Mouse (Mus musculus) lung, postnatal 36 days (tissue): ENCODE data around the gene Entpd7.

Experiments
- DNase-seq: peaks from one replicate; pipeline ENCODE4 v3.0.0; 2022; ENCODE audit warnings: mixed read lengths

The Entpd7 gene

DNA sequence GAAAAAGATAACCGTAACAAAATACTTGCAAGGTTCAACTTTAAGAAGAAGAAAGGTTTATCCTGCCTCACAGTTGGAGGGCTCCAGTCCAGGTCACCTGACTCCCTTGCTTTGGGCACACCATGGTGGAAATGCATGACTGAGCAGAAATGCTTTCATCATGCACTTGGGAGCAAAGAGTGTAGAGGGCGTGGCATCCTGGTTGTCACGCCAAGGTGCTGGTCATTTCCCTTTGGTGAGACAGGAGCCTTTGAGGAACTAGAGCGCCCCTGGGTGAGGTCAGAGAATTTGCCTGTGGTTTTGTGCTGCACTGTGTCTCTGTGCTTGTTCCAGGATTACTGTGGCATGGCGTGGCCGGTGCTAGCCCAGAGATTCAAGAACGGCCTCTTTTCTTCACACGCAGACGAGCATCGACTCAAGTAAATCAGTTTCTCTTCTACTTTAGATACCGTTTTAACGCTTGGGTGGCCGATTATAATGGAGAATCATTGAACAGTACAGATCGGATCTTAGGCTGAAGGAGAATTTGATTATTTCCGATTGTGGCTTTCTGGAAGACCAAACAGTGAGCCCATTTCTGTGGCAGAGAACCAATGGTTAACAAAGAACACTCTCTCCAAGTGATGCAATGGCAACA, 37.2 kb downstream of the Entpd7 start:
- peak; percentile 14 for DNase-seq

DNA sequence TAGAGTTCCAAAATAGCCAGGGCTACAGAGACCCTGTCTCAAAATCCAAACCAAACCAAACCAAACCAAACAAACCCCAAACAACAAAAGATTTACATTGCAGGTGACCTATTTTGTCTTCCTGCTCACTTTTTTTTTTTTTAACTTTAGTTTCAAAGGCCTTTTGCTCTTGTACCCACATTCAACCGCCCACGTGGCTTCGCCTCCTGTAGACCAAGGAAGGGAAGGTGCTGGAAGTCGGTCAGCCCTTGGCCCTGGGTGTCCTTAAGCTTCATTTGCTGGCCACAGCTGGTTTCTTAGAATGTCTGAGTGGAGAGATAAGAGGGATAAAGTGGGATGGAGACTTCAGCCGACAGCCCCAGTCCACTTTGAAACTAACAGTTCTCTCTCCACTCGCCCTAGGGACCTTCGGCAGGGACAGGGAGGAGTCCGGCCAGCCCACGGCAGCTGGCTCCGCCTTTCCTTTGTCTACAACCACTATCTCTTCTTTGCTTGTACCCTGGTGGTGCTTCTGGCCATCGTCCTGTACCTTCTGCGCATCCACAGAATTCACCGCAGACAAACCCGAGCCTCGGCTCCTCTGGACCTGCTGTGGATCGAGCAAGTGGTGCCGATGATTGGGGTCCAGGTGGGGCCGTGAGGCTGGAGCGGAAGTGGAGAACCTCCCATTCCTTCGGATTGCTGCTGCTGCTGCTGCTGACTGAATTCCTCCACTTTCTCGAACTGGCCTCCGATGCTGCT, 40.0 kb downstream of the Entpd7 start:
- DNase-seq: no peak

DNA sequence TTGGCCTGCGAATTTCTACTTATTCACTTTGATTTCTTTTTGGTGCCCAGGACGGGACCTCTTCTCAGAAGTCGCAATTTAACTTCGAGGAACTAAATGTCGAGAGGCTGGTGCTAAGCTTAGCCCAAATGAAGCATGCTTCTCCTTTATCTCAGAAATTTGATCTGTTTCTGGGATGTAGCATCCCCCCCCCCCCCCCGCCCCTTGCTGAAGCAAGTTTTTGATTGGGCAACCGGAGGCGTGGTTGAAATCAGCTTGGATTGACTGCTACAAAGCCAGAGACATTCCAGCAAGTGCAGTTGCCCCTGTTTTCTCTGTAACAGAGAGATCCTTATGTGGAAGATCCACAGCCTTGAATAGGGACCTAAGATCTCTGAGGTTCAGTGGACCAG, 40.6 kb downstream of the Entpd7 start:
- DNase-seq: peak; percentile 16

DNA sequence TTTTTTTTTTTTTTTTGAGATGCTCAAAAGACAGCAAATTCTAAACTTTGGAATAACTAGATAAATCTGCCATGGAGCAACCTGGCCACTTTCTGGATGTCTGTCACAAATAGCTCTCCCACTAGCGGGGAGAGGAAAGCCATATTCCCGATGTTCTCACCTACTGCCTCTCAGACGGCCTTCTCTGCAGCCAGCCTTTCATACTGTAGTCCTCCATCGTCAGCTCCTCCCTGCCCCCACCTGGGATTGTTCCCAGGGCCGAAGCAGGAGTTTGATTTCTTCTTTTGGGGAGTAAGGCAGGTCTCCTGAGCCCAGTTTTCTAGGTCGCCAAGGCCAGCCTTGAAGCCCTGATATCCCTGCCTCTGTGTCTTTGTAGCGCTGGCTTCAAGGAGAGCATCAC, 41.7 kb downstream of the Entpd7 start:
- DNase-seq: no peak

DNA sequence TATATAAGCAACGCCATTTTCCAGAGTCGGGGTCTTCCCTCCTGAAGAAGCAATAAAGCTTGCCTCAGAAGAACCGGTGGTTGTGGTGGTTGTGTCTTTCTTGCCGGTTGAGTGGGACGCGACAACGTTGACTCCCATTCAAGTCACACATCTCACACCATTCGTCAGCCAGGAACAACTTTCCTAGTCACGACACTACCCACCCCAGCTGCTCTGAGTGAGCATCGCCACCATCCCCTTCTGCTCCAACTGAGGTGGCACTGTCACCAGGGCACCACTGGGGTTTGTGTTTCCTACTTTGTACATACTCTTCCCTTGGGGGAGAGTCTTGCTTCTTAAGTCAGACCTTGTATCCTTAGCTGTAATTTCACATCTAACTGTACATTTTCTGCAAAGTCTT, 48.9 kb downstream of the Entpd7 start:
- DNase-seq: no peak

DNA sequence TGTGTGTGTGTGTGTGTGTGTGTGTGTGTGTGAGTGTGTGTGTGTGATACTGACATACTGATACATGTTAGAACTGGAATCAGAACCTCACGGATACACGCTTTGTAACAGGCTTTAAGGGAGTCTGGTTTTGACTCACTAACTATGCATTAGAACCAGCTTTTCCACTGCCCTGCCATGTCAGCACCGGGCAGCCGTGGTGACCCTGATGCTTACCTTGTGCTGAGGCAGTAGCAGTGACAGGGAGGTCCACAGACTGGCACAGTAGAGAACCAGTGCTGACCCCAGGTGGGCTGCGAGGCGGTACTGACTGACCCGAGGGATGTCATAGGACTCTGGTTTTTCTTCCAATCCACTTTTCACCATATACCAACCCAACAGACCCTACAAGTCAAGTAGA, 53.9 kb downstream of the Entpd7 start:
- DNase-seq: no peak

DNA sequence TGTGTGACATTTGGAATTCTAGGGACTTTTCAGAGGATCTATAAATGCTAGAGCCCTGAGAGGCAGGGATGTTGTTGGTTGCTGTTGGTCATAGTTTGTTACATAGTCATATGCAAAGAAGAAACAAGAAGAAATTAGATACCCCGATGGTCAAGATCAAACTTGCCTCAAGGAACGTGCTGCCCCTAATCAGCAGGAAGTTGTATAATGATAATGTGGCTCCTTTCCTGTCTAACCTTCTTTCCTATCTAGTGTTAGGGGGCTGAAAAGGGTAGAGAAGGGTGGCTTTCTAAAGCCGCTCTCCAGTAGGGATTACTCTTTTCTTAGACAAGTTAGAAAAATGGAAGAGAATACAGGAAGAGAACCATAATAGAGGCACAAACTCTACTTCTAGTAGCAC, 56.3 kb downstream of the Entpd7 start:
- no peak for DNase-seq

DNA sequence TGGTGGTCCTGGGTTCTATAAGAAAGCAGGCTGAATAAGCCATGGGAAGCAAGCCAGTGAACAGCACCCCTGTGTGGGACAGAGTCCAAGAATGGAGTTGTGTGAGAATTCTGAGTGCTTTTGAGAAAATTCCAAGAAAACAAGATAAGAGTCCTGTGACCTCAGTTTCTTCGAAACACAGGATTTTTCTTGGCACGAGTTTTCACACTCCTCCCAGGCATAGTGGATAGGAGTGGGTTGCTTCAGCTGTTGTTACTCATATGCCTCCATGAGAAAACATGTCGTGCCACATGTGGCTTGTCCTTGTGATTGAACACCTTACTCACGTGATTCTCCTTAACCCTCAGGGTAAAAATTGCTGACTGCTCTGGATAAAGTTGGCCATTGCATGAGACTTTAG, 58.4 kb downstream of the Entpd7 start:
- DNase-seq: no peak

DNA sequence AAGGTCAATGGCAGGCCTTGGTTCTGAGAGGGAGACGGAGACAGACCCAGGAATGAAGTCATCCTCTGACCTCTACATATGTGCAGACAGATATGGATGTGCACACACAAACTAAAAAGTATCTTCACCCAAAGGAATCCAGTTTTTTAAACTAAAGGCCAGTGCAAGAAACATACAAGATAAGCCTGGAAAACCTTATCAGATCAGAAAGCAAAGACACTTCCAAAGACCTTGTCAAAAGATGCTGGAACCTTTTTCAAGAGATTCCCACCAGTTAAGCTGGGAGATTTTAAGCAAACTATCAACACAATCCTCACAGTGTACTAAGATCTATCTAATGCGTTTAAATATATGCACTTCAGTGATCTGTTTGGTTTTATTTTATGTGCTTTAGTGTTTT, 60.5 kb downstream of the Entpd7 start:
- DNase-seq: no peak

DNA sequence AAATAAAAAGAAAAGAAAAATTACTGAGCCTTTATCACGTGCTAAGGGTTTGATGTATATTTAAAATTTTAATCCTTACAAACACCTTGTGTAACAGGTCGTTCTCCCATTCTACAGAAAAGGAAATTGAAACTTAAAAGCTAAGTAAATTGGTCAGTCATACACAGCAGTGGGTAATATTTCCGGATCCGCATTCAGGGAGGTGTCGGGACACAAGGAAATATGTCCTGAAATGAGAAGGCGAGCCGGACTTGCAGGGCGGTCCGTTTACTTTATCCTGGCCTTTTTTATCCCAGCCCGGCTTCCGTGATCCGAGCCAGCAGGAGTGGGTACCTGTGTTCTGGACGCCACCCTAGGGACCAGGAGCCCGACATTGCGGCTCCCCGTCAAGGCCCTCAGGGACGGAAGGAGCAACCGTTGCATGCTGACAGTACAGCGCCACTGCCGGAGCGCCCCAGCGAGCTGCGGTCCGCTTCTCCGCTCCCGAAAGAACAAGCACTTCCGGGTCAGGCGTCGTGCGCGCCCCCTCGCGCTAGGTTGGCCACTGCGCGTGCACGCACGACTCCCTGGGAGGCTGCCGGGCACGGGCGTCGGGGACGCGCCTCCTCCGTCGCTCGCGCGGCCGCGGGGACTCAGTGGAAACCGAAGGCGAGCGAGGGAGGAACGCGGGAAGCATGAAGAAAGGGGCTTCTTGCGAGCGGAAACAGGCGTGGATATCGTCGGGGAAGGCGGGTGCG, 63.2 kb downstream of the Entpd7 start, which contains the start of the genes Cutc and Cox15:
TSS of gene Cutc (plus strand) at position 508 of the 737 bp plus-strand sequence.
TSS of gene Cox15 (minus strand) at position 512 of the 737 bp plus-strand sequence.
- DNase-seq: peak; percentile 98

DNA sequence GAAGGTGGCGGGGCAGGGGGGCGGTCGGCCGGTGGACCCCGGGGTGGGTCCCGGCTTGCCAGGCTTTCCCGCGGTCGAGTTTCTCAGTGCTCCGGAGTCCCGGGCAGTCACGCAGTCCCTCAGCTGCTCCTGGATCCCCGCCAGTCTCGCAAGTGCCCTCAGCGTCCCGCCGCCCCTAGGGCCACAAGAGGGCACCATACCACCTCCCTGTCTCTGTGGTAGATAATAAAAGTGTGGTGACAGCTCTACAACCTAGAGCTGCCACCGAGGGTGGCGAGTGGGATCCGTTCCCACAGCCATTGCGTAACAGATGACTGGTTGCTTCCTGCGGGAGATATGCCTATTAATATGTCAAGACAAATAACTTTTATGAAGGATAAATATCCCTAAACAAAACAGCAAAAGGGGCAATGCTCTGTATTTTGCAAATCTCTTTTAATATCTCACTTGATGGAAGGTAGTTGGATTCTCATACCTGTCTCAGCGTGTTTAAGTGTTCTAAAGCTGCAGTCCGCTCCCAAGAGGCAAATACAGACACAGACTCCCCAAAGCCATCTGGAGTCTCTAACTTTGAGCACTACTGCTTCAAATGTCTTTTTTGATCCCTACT, 63.9 kb downstream of the Entpd7 start:
- DNase-seq: peak; percentile 94

DNA sequence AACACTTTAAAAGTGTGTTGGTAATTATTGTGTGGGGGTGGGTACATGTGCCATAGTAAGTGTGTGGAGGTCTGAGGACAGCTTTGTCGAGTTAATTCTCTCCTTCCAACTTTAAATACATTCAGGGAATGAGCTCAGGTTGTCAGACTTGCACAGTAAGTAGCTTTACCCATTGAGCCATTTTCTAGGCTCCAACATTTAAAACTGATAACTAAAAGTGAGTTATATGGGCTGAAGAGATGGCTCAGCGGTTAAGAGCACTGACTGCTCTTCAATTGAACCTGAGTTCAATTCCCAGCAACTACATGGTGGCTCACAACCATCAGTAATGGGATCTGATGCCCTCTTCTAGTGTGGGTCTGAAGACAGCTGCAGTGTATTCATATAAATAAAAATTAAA, 64.8 kb downstream of the Entpd7 start:
- no peak for DNase-seq

DNA sequence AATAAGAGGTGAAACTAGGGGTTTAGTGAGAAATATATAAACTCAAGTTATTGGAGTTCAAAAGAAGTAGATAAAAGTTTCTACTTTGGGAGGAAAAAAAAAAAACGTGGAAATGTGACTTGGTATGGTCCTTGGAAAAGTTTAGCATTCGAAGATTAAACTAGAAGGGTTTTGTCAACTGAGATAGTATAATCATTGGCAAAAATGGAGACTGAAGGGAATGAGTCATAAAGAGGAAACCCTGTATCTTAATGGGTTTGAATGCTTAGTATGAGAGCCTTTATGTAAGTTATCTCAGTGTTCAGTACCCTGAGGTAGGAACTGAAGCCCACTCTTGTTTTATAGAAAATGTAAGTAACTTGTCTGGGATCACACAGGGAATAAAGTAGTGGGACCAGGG, 65.4 kb downstream of the Entpd7 start:
- no peak for DNase-seq

DNA sequence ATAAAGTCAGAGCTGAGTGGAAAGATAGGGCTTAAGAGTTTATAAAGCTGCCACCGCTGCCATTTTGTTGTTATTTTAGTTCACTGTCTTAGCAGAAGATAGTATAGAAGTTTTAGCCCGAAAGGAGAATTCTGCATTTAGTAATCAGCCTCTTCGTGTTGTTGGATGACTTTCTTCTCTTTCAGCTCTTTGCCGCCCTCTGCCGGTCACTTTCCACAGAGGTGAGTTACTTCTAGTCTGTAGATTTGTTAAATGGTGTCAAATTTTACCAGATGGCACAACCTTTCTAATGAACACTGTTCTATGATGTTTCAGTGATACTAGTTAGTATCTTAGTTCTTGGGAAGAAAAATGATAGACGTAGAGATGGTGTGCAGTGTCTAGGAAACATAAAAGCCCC, 71.0 kb downstream of the Entpd7 start:
- peak; percentile 89 for DNase-seq

DNA sequence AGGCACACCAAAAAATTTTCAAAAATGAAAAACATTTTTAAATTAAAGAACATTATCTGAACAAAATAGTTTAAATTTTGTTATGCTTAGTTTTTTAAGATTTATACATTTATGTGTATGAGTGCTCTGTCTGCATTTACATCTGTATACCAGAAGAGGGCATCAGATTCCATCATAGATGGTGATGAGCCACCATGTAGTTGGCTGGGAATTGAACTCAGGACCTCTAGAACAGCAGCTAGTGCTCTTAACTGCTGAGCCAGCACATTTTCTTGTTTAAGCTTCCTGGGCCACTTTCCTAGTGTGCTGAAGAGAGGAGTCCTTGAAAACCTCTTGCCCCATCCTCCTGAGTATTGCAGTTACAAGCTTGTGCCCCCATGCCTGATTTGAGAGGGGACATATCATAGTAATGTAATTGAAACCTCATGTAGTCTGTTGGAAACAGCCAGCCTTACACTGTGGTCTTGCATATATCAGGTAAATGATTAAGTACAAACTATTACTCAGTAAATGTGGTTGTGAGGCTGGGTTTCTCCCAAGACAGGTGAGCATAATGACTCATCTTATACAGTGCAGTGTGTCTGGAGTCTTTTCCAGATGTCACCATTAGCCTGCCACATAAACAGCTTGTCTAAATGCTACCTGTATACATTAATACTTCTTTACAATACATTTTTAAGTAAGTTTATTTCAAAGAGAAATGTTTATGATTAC, 72.2 kb downstream of the Entpd7 start:
- DNase-seq: no peak

DNA sequence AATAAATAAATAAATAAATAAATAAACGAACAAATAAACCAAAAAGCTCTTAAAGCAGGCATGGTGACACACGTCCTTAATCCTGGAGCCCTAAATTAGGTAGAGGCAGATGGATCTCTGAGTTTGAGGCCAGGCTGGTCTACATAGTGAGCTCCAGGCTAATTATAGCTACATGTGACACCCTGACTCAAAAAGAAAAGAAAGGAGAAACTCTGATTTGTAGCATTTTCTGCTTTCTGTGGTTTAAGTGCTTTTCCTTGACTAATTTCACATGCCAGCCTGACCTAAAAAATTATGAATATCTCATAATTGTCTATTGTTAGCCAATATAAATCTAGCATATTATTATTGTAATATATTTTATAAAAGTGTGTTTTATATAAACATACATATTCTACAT, 72.9 kb downstream of the Entpd7 start:
- no peak for DNase-seq

DNA sequence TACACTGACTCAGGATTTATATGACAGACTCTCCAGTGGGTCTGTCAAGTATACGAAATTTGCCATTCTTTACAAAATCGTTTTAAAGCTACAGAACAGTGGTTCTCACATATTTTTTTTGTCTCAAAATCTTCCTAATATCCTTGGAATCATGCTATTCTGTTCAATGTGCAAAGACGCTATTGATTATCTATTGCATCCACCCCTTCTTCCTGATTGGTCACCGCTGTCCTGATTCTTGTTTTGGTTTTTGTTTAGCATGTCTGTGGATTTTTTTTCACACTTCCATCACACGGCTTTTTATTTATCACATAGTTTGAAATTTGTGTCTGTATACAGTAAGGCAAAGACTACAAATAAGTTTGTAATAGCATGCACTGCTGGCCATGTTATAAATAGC, 77.0 kb downstream of the Entpd7 start:
- DNase-seq: no peak

DNA sequence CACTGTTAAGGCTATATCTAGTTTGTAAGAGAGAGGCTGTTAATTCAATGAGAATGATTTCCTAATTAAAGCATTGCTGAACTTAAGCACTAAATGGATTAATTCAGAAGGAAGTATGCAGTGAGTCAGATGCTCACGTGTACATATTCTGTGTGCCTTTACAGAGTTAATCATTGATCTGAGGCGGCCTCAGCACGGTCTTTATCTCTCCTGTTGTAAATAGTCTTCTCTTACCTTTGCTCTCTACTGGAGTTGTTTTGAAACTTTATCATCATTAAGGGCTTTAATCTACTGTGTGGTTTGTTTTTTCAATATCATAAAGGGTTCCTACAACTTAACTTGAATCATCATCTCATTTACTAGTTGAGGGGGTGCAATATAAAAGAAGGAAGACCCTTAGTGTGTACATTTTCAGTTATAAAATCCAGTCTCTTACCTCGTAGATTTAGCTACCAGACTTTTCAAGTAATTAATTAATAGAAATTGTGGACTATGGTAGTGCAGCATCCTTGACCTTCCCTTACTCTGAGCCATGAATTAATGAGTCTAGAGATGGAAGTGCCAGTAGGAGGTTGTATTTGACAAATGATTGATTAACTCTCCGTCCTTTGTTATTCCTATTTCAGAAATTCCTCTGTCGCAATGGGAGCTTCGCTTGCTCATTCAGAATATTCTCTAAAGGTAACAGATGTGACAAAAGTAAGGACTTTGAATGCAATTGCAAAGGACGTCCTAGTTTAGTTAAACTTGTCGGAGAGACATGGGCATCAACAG, 78.3 kb downstream of the Entpd7 start:
- no peak for DNase-seq

DNA sequence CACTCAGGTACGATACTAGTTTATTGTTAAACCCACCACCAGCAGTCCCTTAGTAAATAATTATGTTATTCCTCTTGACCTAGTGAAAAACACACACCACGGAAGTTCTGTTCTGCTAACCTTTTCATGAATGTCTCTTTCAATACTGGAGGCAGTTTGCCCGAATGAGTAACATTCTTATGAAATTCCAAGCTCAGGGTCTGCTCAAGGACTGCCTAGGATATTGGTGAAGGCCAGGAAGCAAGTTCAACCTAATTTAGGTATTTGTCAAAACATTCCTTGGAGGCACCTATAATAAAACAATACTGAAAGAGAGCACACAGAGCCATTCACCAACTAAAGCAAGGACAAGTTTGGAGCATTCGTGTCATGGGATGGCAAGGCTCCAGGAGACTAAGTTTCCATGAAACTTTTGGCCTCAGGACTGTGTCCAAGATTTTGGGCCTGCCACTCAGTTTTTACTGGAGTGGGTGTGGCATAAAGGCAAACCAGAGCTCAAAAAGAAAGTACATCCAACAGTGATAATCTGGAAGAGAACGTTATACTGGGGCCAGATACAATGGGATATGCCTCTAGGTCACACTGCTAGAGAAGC, 80.0 kb downstream of the Entpd7 start:
- DNase-seq: no peak

DNA sequence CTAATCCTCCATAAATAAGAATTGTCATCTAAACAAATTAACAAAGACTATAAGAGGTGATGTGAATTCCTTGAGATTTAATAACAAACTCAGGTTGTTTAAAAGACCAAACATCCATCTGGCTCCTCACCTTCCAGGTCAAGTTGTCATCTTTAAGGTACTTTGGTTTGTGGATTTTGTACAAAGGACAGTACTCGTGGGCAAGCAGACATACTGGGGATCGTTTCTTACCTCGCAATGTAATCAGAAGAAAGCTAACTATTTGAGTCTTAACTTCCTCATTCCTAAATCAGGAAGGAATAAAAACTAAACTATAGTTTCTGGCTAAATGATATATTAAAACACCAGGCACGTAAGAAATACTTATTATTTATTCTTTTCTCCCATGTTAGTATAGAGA, 81.1 kb downstream of the Entpd7 start:
- DNase-seq: no peak

DNA sequence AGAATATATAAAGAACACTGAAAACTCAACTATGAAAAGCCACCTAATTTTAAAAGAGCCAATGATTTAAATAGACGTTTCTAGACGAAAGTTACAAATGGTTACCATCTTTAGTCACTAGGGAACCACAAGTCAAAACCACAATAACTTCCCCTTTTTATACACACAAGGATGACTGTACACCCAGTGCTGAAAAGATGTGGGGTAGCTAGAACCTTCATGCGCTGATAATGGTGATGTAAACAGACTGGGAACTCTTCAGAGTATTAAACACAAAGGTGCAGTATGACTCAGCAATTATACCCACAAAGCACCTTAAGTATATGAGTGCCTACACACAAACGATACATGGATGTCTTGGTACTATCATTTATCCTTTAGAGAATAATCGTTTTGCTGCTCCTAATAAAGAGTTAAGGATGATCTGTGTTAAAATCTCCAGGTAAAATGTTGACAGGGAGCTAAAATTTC, 82.1 kb downstream of the Entpd7 start:
- peak; percentile 13 for DNase-seq

DNA sequence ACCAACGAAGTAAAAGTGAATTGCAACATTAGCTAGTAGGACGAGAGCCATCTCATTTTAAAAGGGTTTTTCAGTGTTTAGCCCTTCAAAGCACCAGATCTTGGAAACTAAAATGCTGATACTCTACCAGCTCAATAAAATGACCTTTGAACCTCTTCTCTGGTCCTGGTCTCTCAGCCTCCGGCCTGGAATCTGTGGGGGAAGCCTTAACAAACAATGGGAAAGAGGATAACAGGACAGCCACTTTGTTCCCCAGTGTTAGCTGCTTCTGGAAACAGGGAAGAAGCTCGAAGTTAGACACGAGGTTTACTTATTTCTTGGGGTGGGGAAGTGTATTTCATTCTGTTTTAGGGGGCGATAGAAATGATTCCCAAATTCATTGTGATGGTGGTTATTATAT, 82.8 kb downstream of the Entpd7 start:
- no peak for DNase-seq
